Comparison of ENCODE assay signal across 33 mouse cellular contexts in the genomic region with DNA sequence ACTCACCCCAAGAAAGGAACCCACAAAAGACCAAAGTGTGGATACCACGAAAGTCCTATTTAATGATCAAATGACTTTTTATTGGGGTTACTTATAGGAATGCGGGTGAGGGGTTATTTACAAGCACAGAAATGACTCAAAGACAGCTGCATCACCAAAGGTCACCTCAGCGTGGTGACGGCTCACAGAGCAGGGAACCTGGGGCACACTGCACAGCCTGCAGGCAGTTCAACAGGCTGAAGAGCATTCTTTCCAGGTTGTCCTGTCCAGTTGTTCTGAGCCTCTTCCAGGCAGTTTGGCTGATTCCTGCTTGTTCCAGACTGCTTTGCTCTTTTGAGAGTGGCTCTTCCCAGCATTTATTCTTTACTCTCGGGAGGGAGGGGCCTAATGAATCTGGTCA. TPM values are rescaled to one million over a fixed set of nuclear protein-coding genes. Genes with fewer than 3 reads are reported as not detected.
DNase-seq lines count a peak whose midpoint lies in the region; ATAC-seq and TF ChIP-seq lines count a peak whose summit lies in the region.
"Had no signal": no experiment of that assay in that cellular context is flagged by ENCODE, and none has a peak within 500 bp of the region (broad histone marks: within the 10 kb centered on the region; RNA-seq: fewer than 3 reads in every experiment).

No protein-coding gene starts in this region.

- H3K27me3 ChIP-seq in heart, embryonic 15.5 days = no peaks in the 10 kb centered on the region
- no peaks in the 10 kb centered on the region for H3K27me3 ChIP-seq in lung, embryonic 16.5 days (ENCODE audit: control insufficient read depth, insufficient read depth, low read depth, low read length)
- no peaks in the 10 kb centered on the region for H3K27me3 ChIP-seq in lung, postnatal 0 days (replicated peaks; ENCODE audit: insufficient read depth, low read length)
- H3K27me3 ChIP-seq in C2C12 (ENCODE audit: control insufficient read depth, insufficient read depth, insufficient read length) = no peaks in the 10 kb centered on the region
- H3K27me3 ChIP-seq: embryonic facial prominence, embryonic 13.5 days; heart, embryonic 12.5 days; hindbrain, embryonic 13.5 days; intestine, embryonic 15.5 days had no signal

- TF ChIP-seq POLR2A in embryonic fibroblast, embryonic 13.5 days (IDR thresholded peaks at IDR 0.05; ENCODE audit: low read depth, low read length) = no peak

- WGBS in heart, embryonic 15.5 days = 84% methylated on average over 5 of the region's 5 CpGs
- 85% methylated on average over 5 of the region's 5 CpGs for WGBS in lung, embryonic 16.5 days
- 87% methylated on average over 5 of the region's 5 CpGs for WGBS in lung, postnatal 0 days

- H3K9ac ChIP-seq in heart, embryonic 15.5 days = no peak overlapping the region
- no peak overlapping the region for H3K9ac ChIP-seq in lung, embryonic 16.5 days (ENCODE audit: low read length)
- no peak overlapping the region for H3K9ac ChIP-seq in lung, postnatal 0 days (replicated peaks; ENCODE audit: low read depth)
- H3K9ac ChIP-seq: embryonic facial prominence, embryonic 13.5 days; forebrain, postnatal 0 days; heart, embryonic 12.5 days; hindbrain, embryonic 13.5 days; intestine, embryonic 15.5 days had no signal

- no peaks in the 10 kb centered on the region for H3K79me3 ChIP-seq in C2C12 (ENCODE audit: low read depth)

- H3ac ChIP-seq in C2C12 (ENCODE audit: control insufficient read depth, insufficient read length, low read depth) = no peak overlapping the region

- H3K4me3 ChIP-seq in heart, embryonic 15.5 days = no peak overlapping the region
- H3K4me3 ChIP-seq in lung, embryonic 16.5 days (ENCODE audit: low read length) = no peak overlapping the region
- no peak overlapping the region for H3K4me3 ChIP-seq in lung, postnatal 0 days (ENCODE audit: low read depth, low read length)
- no peak overlapping the region for H3K4me3 ChIP-seq in C2C12 (ENCODE audit: insufficient read depth, poor library complexity, severe bottlenecking)
- no peak overlapping the region for H3K4me3 ChIP-seq in embryonic fibroblast, embryonic 13.5 days (ENCODE audit: insufficient read depth, low read length)
- H3K4me3 ChIP-seq: embryonic facial prominence, embryonic 10.5 days; embryonic facial prominence, embryonic 13.5 days; forebrain, embryonic 10.5 days; heart, embryonic 12.5 days; hindbrain, embryonic 10.5 days; hindbrain, embryonic 13.5 days; intestine, embryonic 15.5 days had no signal

- H3K9me3 ChIP-seq in heart, embryonic 15.5 days (replicated peaks) = no peaks in the 10 kb centered on the region
- no peaks in the 10 kb centered on the region for H3K9me3 ChIP-seq in lung, embryonic 16.5 days (ENCODE audit: control insufficient read depth, low read length)
- no peaks in the 10 kb centered on the region for H3K9me3 ChIP-seq in lung, postnatal 0 days (ENCODE audit: low read length)
- H3K9me3 ChIP-seq: embryonic facial prominence, embryonic 10.5 days; embryonic facial prominence, embryonic 13.5 days; forebrain, embryonic 10.5 days; heart, embryonic 12.5 days; hindbrain, embryonic 10.5 days; hindbrain, embryonic 13.5 days; intestine, embryonic 15.5 days had no signal

- H3K27ac ChIP-seq in heart, embryonic 15.5 days = 0 out of 2 replicates have a peak overlapping the region, but pooled peaks have one; percentile 4
- peak overlapping the region; percentile 7; the same call in 1 of the 2 replicates for H3K27ac ChIP-seq in lung, embryonic 16.5 days (ENCODE audit: low read length)
- no peak overlapping the region for H3K27ac ChIP-seq in lung, postnatal 0 days (ENCODE audit: low read length)
- peak overlapping the region; percentile 88; the same call in 1 of the 2 replicates for H3K27ac ChIP-seq in embryonic fibroblast, embryonic 13.5 days (ENCODE audit: insufficient read depth, low read length)
- H3K27ac ChIP-seq: embryonic facial prominence, embryonic 10.5 days; embryonic facial prominence, embryonic 13.5 days; forebrain, embryonic 10.5 days; hindbrain, embryonic 10.5 days; hindbrain, embryonic 13.5 days; intestine, embryonic 15.5 days had no signal

- H3K4me1 ChIP-seq in heart, embryonic 15.5 days (replicated peaks) = peaks cover 41% of the 10 kb centered on the region
- H3K4me1 ChIP-seq in lung, embryonic 16.5 days (replicated peaks; ENCODE audit: control insufficient read depth, insufficient read depth, low read length) = peaks cover 27% of the 10 kb centered on the region
- peaks cover 9% of the 10 kb centered on the region; the same call in 1 of the 2 replicates for H3K4me1 ChIP-seq in lung, postnatal 0 days (ENCODE audit: insufficient read depth, low read depth, low read length)
- peaks cover 11% of the 10 kb centered on the region for H3K4me1 ChIP-seq in embryonic fibroblast, embryonic 13.5 days (ENCODE audit: control insufficient read depth, insufficient read depth, low read length)
- H3K4me1 ChIP-seq: forebrain, embryonic 10.5 days; hindbrain, embryonic 13.5 days had no signal

- H3K4me2 ChIP-seq in heart, embryonic 15.5 days = no peak overlapping the region
- H3K4me2 ChIP-seq in lung, embryonic 16.5 days (ENCODE audit: low read depth, low read length) = no peak overlapping the region
- H3K4me2 ChIP-seq in lung, postnatal 0 days (replicated peaks; ENCODE audit: low read depth, low read length) = no peak overlapping the region
- H3K4me2 ChIP-seq: embryonic facial prominence, embryonic 13.5 days; heart, embryonic 12.5 days; hindbrain, embryonic 13.5 days; intestine, embryonic 15.5 days had no signal

- no peaks in the 10 kb centered on the region for H3K36me3 ChIP-seq in heart, embryonic 15.5 days
- H3K36me3 ChIP-seq in lung, embryonic 16.5 days (ENCODE audit: control insufficient read depth, insufficient read depth, low read length) = no peaks in the 10 kb centered on the region
- H3K36me3 ChIP-seq in lung, postnatal 0 days (ENCODE audit: insufficient read depth, low read length) = no peaks in the 10 kb centered on the region
- no peaks in the 10 kb centered on the region for H3K36me3 ChIP-seq in C2C12 (ENCODE audit: control insufficient read depth, insufficient read depth)
- H3K36me3 ChIP-seq: embryonic facial prominence, embryonic 10.5 days; embryonic facial prominence, embryonic 13.5 days; forebrain, embryonic 10.5 days; heart, embryonic 12.5 days; hindbrain, embryonic 10.5 days; hindbrain, embryonic 13.5 days; intestine, embryonic 15.5 days had no signal

- DNase-seq in heart, adult 18-20 months = no peak
- DNase-seq in lung, postnatal 0 days (ENCODE audit: low spot score) = no peak
- DNase-seq: adrenal gland, adult 8-10 months; adrenal gland, postnatal 25 days; cerebellum, adult 11-12 months; cerebellum, adult 8-10 months; cerebellum, postnatal 10 days; cerebellum, postnatal 36 days; embryo, embryonic 11 days; forebrain, postnatal 0 days; gastrocnemius, postnatal 25 days; heart, postnatal 36 days had no signal

- ATAC-seq in heart, embryonic 15.5 days (replicated peaks; ENCODE audit: insufficient number of reproducible peaks, insufficient read depth, low FRiP score, low read depth) = no peak
- ATAC-seq in lung, embryonic 16.5 days (ENCODE audit: low read depth) = no peak
- no peak for ATAC-seq in lung, postnatal 0 days
- ATAC-seq in frontal cortex, adult (ENCODE audit: low TSS enrichment) = no peak
- ATAC-seq: activated CD4-positive, CD25-positive, alpha-beta regulatory T cell, adult 4 months; forebrain, embryonic 14.5 days; forebrain, postnatal 0 days; hindbrain, embryonic 16.5 days; intestine, embryonic 15.5 days had no signal

- no peak for TF ChIP-seq CTCF in lung, postnatal 0 days (IDR thresholded peaks at IDR 0.05)
- TF ChIP-seq CTCF in C2C12 (IDR thresholded peaks at IDR 0.05; ENCODE audit: control insufficient read depth, insufficient read depth, insufficient read length) = no peak
- no peak for TF ChIP-seq CTCF in embryonic fibroblast, embryonic 13.5 days (IDR thresholded peaks at IDR 0.05; ENCODE audit: borderline replicate concordance, insufficient read depth, low read length)

- no peak for TF ChIP-seq EP300 in lung, postnatal 0 days (IDR thresholded peaks at IDR 0.05)

- no peaks in the 10 kb centered on the region for H3K79me2 ChIP-seq in C2C12 (ENCODE audit: control insufficient read depth, insufficient read depth)

TF ChIP-seq in C2C12, 6 proteins besides CTCF, POLR2A, EP300 and RAD21:
- peak; percentile 15 for TF ChIP-seq MYOD1 (IDR thresholded peaks at IDR 0.05; ENCODE audit: control insufficient read depth, insufficient read length, low read depth)
- TF ChIP-seq MYOG (IDR thresholded peaks at IDR 0.05; ENCODE audit: control insufficient read depth, extremely low read depth, insufficient read length) = no peak

RNA-seq across cellular contexts. Expression of gene Pmp22, which starts 12.1 kb away (rescaled TPM):
- 107 and 133 TPM in 2 replicates for polyA plus RNA-seq in heart, embryonic 15.5 days (2015; fragmentation: Nextera tagmentation; extraction: Ambion mirVana)
- 10 to 100 TPM; 37.4 to 40.8 TPM for total RNA-seq in heart, adult 18-20 months (2021)
- polyA plus RNA-seq in lung, embryonic 16.5 days (2015; fragmentation: Nextera tagmentation; extraction: Ambion mirVana) = 298 and 312 TPM in 2 replicates
- 523 and 539 TPM in 2 replicates for polyA plus RNA-seq in lung, postnatal 0 days (2015; fragmentation: Nextera tagmentation; extraction: Ambion mirVana)
- 56.7 TPM for polyA plus RNA-seq in C2C12 (2012; fragmentation: generic; extraction: Trizol)
- polyA plus RNA-seq in embryonic fibroblast, embryonic 13.5 days (2011; ENCODE audit: insufficient read length, low read depth, missing spikeins) = 124 and 179 TPM in 2 replicates
- polyA plus RNA-seq: activated CD4-positive, CD25-positive, alpha-beta regulatory T cell, adult 4 months had no signal

RNA-seq across cellular contexts. Expression of gene Tekt3, which starts 55.2 kb away (rescaled TPM):
- not detected in 2 replicates for polyA plus RNA-seq in heart, embryonic 15.5 days (2015; fragmentation: Nextera tagmentation; extraction: Ambion mirVana)
- total RNA-seq in heart, adult 18-20 months (2021) = not detected
- 0.31 and 0.41 TPM in 2 replicates for polyA plus RNA-seq in lung, embryonic 16.5 days (2015; fragmentation: Nextera tagmentation; extraction: Ambion mirVana)
- polyA plus RNA-seq in lung, postnatal 0 days (2015; fragmentation: Nextera tagmentation; extraction: Ambion mirVana) = 0.55 and 0.79 TPM in 2 replicates
- polyA plus RNA-seq in C2C12 (2012; fragmentation: generic; extraction: Trizol) = not detected
- not detected in 2 replicates for polyA plus RNA-seq in embryonic fibroblast, embryonic 13.5 days (2011; ENCODE audit: insufficient read length, low read depth, missing spikeins)
- total RNA-seq: adrenal gland, adult 8-10 months; ES-E14; gastrocnemius, adult 8-10 months; gastrocnemius, postnatal 25 days; heart, adult 8-10 months; heart, postnatal 36 days had no signal
- polyA plus RNA-seq: activated CD4-positive, CD25-positive, alpha-beta regulatory T cell, adult 4 months; brain, embryonic 14.5 days; cortical plate, adult 2 months; embryonic facial prominence, embryonic 10.5 days; embryonic facial prominence, embryonic 13.5 days; forebrain, embryonic 10.5 days; forebrain, embryonic 14.5 days; heart, embryonic 12.5 days; heart, postnatal 0 days; hindbrain, embryonic 10.5 days; hindbrain, embryonic 13.5 days; hindbrain, embryonic 16.5 days had no signal
